Mouse (Mus musculus) CH12.LX (cell line): ENCODE results near the gene Smyd3. TPM values are rescaled to one million over a fixed set of nuclear protein-coding genes. Genes with fewer than 3 reads are reported as not detected.

ENCODE experiments used
- DNase-seq: peaks from one replicate; pipeline ENCODE4 v3.0.0-alpha.2; 2013; ENCODE audit errors: extremely low read depth
- H3K27ac ChIP-seq: 2 replicates; pipeline ENCODE4 v1.5.1; 2012; ENCODE audit warnings: low read depth, mild to moderate bottlenecking, control low read depth, moderate library complexity; ENCODE audit not compliant: insufficient read depth
- H3K27me3 ChIP-seq: replicated peaks from 2 replicates; pipeline ENCODE3; 2012; ENCODE audit warnings: inconsistent platforms
- H3K36me3 ChIP-seq, 2 experiments: replicated peaks in 1 of 2; 2 replicates each; pipeline versions ENCODE3 to v1.6.1; 2012; ENCODE audit warnings: inconsistent platforms in 1 of 2, low read length in 1 of 2, mild to moderate bottlenecking in 1 of 2, mixed read lengths in 1 of 2, moderate library complexity in 1 of 2; ENCODE audit not compliant: control insufficient read depth in 1 of 2, insufficient read depth in 1 of 2
- H3K4me1 ChIP-seq, 2 experiments: 2 replicates each; pipeline ENCODE4 v1.6.1; 2012; ENCODE audit warnings: inconsistent platforms in 1 of 2, moderate library complexity in 1 of 2; ENCODE audit not compliant: insufficient read depth in 2 of 2, control insufficient read depth in 1 of 2
- H3K4me2 ChIP-seq: 2 replicates; pipeline ENCODE4 v1.6.1; 2012; ENCODE audit warnings: low read depth, mild to moderate bottlenecking, control low read depth; ENCODE audit not compliant: poor library complexity, insufficient read depth, severe bottlenecking
- H3K4me3 ChIP-seq, 3 experiments: fragments of 150-350 bp in 1 of 3; sonication (generic) in 1 of 3; replicated peaks in 1 of 3; 2 replicates each; pipeline versions ENCODE3 to v1.5.1; 2011 to 2012; ENCODE audit warnings: low read depth in 2 of 3, low read length in 2 of 3, mild to moderate bottlenecking in 2 of 3, moderate library complexity in 2 of 3, control low read depth in 1 of 3, improper control_type of control experiment in 1 of 3, inconsistent platforms in 1 of 3, mixed read lengths in 1 of 3; ENCODE audit not compliant: poor library complexity in 1 of 3
- H3K79me2 ChIP-seq: replicated peaks from 2 replicates; pipeline ENCODE4 v1.6.1; 2012; ENCODE audit warnings: mild to moderate bottlenecking, moderate library complexity; ENCODE audit not compliant: control insufficient read depth, poor library complexity, insufficient read depth, severe bottlenecking; ENCODE audit errors: extremely low read depth
- H3K9ac ChIP-seq: 2 replicates; pipeline ENCODE4 v1.6.1; 2012; ENCODE audit warnings: low read depth, mild to moderate bottlenecking, control low read depth, moderate library complexity; ENCODE audit not compliant: insufficient read depth
- H3K9me3 ChIP-seq: replicated peaks from 2 replicates; pipeline ENCODE3; 2012; ENCODE audit warnings: low read length, inconsistent platforms, mixed read lengths
- CHD1 ChIP-seq: IDR thresholded peaks from 2 replicates; pipeline ENCODE4 v1.6.1; 2012; ENCODE audit warnings: low read depth, low read length, improper control_type of control experiment, inconsistent platforms
- CHD2 ChIP-seq: IDR thresholded peaks from 2 replicates; pipeline ENCODE4 v1.6.1; 2011; ENCODE audit warnings: low read length, improper control_type of control experiment
- CTCF ChIP-seq, 2 experiments: IDR thresholded peaks in 1 of 2; conservative IDR thresholded peaks in 1 of 2; 2 replicates each; pipeline ENCODE4 v1.5.1; 2011 to 2012; ENCODE audit warnings: low read depth in 2 of 2, low read length in 2 of 2, improper control_type of control experiment in 1 of 2, inconsistent platforms in 1 of 2, mild to moderate bottlenecking in 1 of 2, moderate library complexity in 1 of 2
- EP300 ChIP-seq: IDR thresholded peaks from 2 replicates; pipeline ENCODE4 v1.6.1; 2011; ENCODE audit warnings: low read length, improper control_type of control experiment
- ETS1 ChIP-seq: conservative IDR thresholded peaks from 2 replicates; pipeline ENCODE4 v1.6.1; 2012; ENCODE audit warnings: low read depth, mild to moderate bottlenecking, inconsistent platforms, low read length, improper control_type of control experiment, moderate library complexity
- GABPA ChIP-seq: IDR thresholded peaks from 2 replicates; pipeline ENCODE4 v1.6.1; 2012; ENCODE audit warnings: low read depth, low read length, improper control_type of control experiment, inconsistent platforms; ENCODE audit not compliant: insufficient replicate concordance
- HCFC1 ChIP-seq: IDR thresholded peaks from 2 replicates; pipeline ENCODE4 v1.6.1; 2012; ENCODE audit warnings: low read depth, mild to moderate bottlenecking, inconsistent platforms, low read length, improper control_type of control experiment
- IRF4 ChIP-seq: IDR thresholded peaks from 2 replicates; pipeline ENCODE4 v1.6.1; 2014; ENCODE audit warnings: low read depth, mild to moderate bottlenecking, inconsistent platforms, low read length, improper control_type of control experiment
- JUND ChIP-seq: conservative IDR thresholded peaks from 2 replicates; pipeline ENCODE4 v1.6.1; 2011; ENCODE audit warnings: low read depth, low read length, improper control_type of control experiment
- MAFK ChIP-seq: IDR thresholded peaks from 2 replicates; pipeline ENCODE4 v1.6.1; 2011; ENCODE audit warnings: low read length, improper control_type of control experiment; ENCODE audit not compliant: insufficient replicate concordance
- MAZ ChIP-seq: IDR thresholded peaks from 2 replicates; pipeline ENCODE4 v1.6.1; 2012; ENCODE audit warnings: low read depth, mild to moderate bottlenecking, inconsistent platforms, low read length, improper control_type of control experiment, moderate library complexity
- MEF2A ChIP-seq: IDR thresholded peaks from 2 replicates; pipeline ENCODE4 v1.6.1; 2014; ENCODE audit warnings: low read depth, mild to moderate bottlenecking, inconsistent platforms, low read length, improper control_type of control experiment, borderline replicate concordance
- MXI1 ChIP-seq: IDR thresholded peaks from 2 replicates; pipeline ENCODE4 v1.6.1; 2011; ENCODE audit warnings: mild to moderate bottlenecking, low read depth, low read length, improper control_type of control experiment
- MYC ChIP-seq: IDR thresholded peaks from 2 replicates; pipeline ENCODE4 v1.6.1; 2011; ENCODE audit warnings: low read depth, mild to moderate bottlenecking, improper control_type of control experiment, low read length
- NELFE ChIP-seq: IDR thresholded peaks from 2 replicates; pipeline ENCODE4 v1.6.1; 2011; ENCODE audit warnings: low read depth, low read length, improper control_type of control experiment
- NRF1 ChIP-seq: IDR thresholded peaks from 2 replicates; pipeline ENCODE4 v1.6.1; 2014; ENCODE audit warnings: low read depth, mild to moderate bottlenecking, inconsistent platforms, low read length, improper control_type of control experiment, moderate library complexity
- PAX5 ChIP-seq: IDR thresholded peaks from 2 replicates; pipeline ENCODE4 v1.6.1; 2012; ENCODE audit warnings: low read length, inconsistent platforms, mixed read lengths
- POLR2AphosphoS2 ChIP-seq: IDR thresholded peaks from 2 replicates; pipeline ENCODE4 v1.6.1; 2011; ENCODE audit warnings: low read depth, low read length, improper control_type of control experiment
- RAD21 ChIP-seq: IDR thresholded peaks from 2 replicates; pipeline ENCODE4 v1.6.1; 2011; ENCODE audit warnings: low read depth, mild to moderate bottlenecking, low read length, improper control_type of control experiment, moderate library complexity
- RCOR1 ChIP-seq: conservative IDR thresholded peaks from 2 replicates; pipeline ENCODE4 v1.6.1; 2012; ENCODE audit warnings: low read depth, mild to moderate bottlenecking, inconsistent platforms, low read length, improper control_type of control experiment
- SMC3 ChIP-seq: IDR thresholded peaks from 2 replicates; pipeline ENCODE4 v1.6.1; 2011; ENCODE audit warnings: low read depth, low read length, improper control_type of control experiment
- TBP ChIP-seq: conservative IDR thresholded peaks from 2 replicates; pipeline ENCODE4 v1.6.1; 2011; ENCODE audit warnings: low read depth, low read length, improper control_type of control experiment
- USF2 ChIP-seq: conservative IDR thresholded peaks from 2 replicates; pipeline ENCODE4 v1.6.1; 2011; ENCODE audit warnings: low read depth, low read length, improper control_type of control experiment
- ZC3H11A ChIP-seq: IDR thresholded peaks from 2 replicates; pipeline ENCODE4 v1.6.1; 2012; ENCODE audit warnings: low read depth, mild to moderate bottlenecking, inconsistent platforms, low read length, improper control_type of control experiment
- ZKSCAN1 ChIP-seq: IDR thresholded peaks from 2 replicates; pipeline ENCODE4 v1.6.1; 2012; ENCODE audit warnings: low read depth, inconsistent platforms, low read length, improper control_type of control experiment, borderline replicate concordance
- ZMIZ1 ChIP-seq: IDR thresholded peaks from 2 replicates; pipeline ENCODE4 v1.6.1; 2012; ENCODE audit warnings: low read depth, mild to moderate bottlenecking, inconsistent platforms, low read length, improper control_type of control experiment
- ZNF384 ChIP-seq: IDR thresholded peaks from 2 replicates; pipeline ENCODE4 v1.6.1; 2012; ENCODE audit warnings: low read depth, low read length, improper control_type of control experiment, inconsistent platforms
- dilution Hi-C: fragments of 300-500 bp; cut with MboI; formaldehyde crosslinking; loops from 2 replicates; pipeline ENCODE4 v1.14.3; 2020; ENCODE audit warnings: low sequenced_read_pairs; ENCODE audit not compliant: extremely low pct_unique_long_range_greater_than_20kb, extremely low pct_ligation_motif_present
- in situ Hi-C: fragments of 300-500 bp; cut with MboI; formaldehyde crosslinking; loops from 3 replicates; pipeline ENCODE4 v1.14.3; 2019; ENCODE audit warnings: low sequenced_read_pairs, low pct_ligation_motif_present, low pct_unique_long_range_greater_than_20kb, mixed read lengths
- polyA plus RNA-seq: library from polyadenylated mRNA; unstranded; fragments of >175 nt; gene quantifications from 2 replicates; pipeline ENCODE4 v1.2.1, GENCODE M21; 2012; ENCODE audit warnings: low read depth; ENCODE audit not compliant: insufficient read length
- total RNA-seq, 2 experiments: library from RNA; depleted of rRNA; stranded (reverse); fragments of 300-350 nt in 1 of 2; fragments of >200 nt in 1 of 2; gene quantifications; 2 replicates each; pipeline ENCODE4 v1.2.3; 2012 to 2014

Gene Smyd3
- total and polyA plus RNA-seq, 3 experiments, result 11.4 to 12.5 (median 11.8) TPM

- Histone ChIP-seq H3K27ac (no peak overlapping the region), H3K36me3 (peaks cover 0 to 6% of the 10 kb centered on the region in 2 experiments), H3K9me3 (no peaks in the 10 kb centered on the region), H3K27me3 (no peaks in the 10 kb centered on the region), H3K4me3 (no peak overlapping the region), H3K4me1 (no peaks in the 10 kb centered on the region), H3K4me2 (no peak overlapping the region), H3K9ac (no peak overlapping the region), H3K79me2 (no peaks in the 10 kb centered on the region)
- in situ Hi-C loops (no loop called here), dilution Hi-C loops (no loop called here)
- TF ChIP-seq NELFE (no peak), MXI1 (no peak), CHD2 (no peak), MYC (no peak), JUND (no peak), ETS1 (no peak), IRF4 (no peak), CHD1 (no peak), TBP (no peak), ZC3H11A (no peak), MEF2A (no peak), NRF1 (no peak), SMC3 (no peak), USF2 (no peak), GABPA (no peak), RCOR1 (no peak), CTCF (conservative IDR thresholded peaks at IDR 0.05 in 1 of 2, IDR thresholded peaks at IDR 0.05 in 1 of 2; ENCODE audit: low read depth in 2 of 2, low read length in 2 of 2) (no peak), EP300 (no peak)
- no peak for DNase-seq
Observed at GRCm38 (mm10) chr1:179339066-179339465, 178.8 kb downstream of the Smyd3 start.

DNA sequence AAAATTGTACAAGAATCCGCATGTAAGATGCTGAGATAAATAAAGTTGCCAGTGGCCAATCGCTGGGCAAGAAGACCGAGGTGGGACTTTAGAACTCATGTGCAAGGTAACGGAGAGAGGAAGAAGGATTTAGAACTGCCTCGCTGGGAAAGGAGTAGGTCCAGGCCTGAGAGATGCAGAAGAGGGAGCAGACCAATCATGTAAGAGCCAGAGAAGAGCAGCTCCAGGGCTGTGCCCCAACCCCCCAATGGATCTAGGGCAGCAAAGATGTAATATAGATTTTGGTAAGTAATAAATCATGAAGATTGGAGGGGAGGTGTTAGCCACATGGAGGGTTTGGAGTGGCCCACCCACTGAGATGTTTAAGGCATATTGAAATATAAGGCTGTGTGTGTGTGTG, 180.3 kb downstream of the Smyd3 start:
- Histone ChIP-seq H3K9me3 (no peaks in the 10 kb centered on the region), H3K4me2 (no peak overlapping the region), H3K4me1 (no peaks in the 10 kb centered on the region), H3K36me3 (peaks cover 0 to 3% of the 10 kb centered on the region in 2 experiments), H3K27ac (no peak overlapping the region), H3K27me3 (no peaks in the 10 kb centered on the region)
- in situ Hi-C loops, result no loop called here
- DNase-seq, result no peak
- TF ChIP-seq RAD21, result no peak
- no peak for TF ChIP-seq MYC
- no peak for TF ChIP-seq MAZ
- no peak for TF ChIP-seq NRF1
- TF ChIP-seq ETS1, result no peak
- no peak for TF ChIP-seq ZMIZ1
- no peak for TF ChIP-seq TBP
- TF ChIP-seq HCFC1, result no peak
- no peak for TF ChIP-seq POLR2AphosphoS2
- TF ChIP-seq CHD1, result no peak
- no peak for TF ChIP-seq PAX5
- no peak for TF ChIP-seq SMC3
- no peak for TF ChIP-seq CHD2
- no peak for TF ChIP-seq ZKSCAN1
- TF ChIP-seq USF2, result no peak
- no peak for TF ChIP-seq MXI1
- no peak for TF ChIP-seq RCOR1
- no peak for TF ChIP-seq ZNF384
- TF ChIP-seq MAFK, result no peak
- no peak for TF ChIP-seq EP300
- TF ChIP-seq, all 38 proteins: peak for 0
- dilution Hi-C loops, result no loop called here
- Histone ChIP-seq H3K9ac (no peak overlapping the region), H3K4me3 (no peak overlapping the region), H3K79me2 (no peaks in the 10 kb centered on the region)
